Mouse (Mus musculus) left cerebral cortex, postnatal 25 days (tissue): ENCODE measurements around the gene Prtn3. TPM values are rescaled to one million over a fixed set of nuclear protein-coding genes. Genes with fewer than 3 reads are reported as not detected.

Experiments used
- DNase-seq, 2 experiments: peaks; one replicate each; pipeline ENCODE4 v3.0.0; 2022; ENCODE audit warnings: low spot score in 2 of 2, mixed read lengths in 1 of 2
- intact Hi-C: fragments of 180-260 bp; cut with DNase I; formaldehyde crosslinking; loops from one replicate; pipeline ENCODE4 v1.15.1; 2025
- total RNA-seq, 2 experiments: library from RNA; stranded (reverse); gene quantifications; 2 replicates each; pipeline ENCODE4 v1.2.3; 2021

Gene Prtn3
- total RNA-seq, 2 experiments from 2014 or later: 1.4 to 2.4 TPM

DNA sequence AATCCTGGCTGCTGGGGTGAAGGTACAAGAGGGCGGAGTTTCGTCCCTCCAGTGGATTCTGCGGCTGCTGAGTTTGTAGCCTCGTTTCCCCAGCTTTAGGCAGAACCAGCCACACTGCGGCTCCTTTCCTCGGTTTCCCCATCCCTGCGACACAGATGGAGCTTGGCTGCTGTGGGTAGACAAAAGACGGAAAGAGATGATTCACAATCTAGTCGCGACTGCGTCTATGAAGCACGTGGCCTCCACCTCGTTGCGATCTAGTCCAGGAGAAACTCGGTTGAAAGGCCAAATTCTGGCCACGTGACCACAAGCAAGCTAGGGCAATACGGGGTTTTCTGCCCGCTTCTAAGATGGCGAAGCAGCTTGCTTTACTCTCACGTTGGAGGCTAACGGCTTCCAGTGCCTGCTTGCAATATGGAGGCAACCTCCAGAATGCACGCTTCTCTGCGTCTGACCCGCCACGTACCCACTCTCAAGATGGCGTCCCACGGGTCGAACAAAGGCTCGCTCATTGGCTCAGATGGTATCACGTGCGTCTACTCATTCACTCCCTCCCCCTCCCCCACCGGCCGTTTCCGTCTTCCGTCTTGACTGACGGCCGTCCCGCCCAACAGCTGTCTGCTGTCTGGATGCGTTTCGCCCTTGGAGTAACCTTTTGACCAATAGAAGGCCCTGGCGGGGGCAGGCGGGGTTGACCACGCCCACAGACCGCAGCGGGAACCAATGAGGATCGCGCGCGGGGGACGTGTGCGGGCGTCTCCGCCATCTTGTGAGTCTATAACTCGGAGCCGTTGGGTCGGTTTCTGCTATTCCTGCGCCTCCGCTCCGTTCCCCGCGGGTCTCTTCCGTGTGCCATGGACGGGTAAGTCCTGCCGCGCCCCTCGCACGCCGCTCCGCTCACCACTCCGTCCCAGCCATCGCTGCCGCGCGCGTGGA lies 20.1 kb upstream of the Prtn3 start, which contains the start of gene Ptbp1:
Gene Ptbp1 (plus strand): TSS at position 568 of the 936 bp plus-strand sequence.
- peak; percentile 99 to 100 for DNase-seq
- intact Hi-C loops: loop anchor here (2.0 kb wide), 1 partner anchor 13 kb away; no protein-coding TSS in a partner anchor

DNA sequence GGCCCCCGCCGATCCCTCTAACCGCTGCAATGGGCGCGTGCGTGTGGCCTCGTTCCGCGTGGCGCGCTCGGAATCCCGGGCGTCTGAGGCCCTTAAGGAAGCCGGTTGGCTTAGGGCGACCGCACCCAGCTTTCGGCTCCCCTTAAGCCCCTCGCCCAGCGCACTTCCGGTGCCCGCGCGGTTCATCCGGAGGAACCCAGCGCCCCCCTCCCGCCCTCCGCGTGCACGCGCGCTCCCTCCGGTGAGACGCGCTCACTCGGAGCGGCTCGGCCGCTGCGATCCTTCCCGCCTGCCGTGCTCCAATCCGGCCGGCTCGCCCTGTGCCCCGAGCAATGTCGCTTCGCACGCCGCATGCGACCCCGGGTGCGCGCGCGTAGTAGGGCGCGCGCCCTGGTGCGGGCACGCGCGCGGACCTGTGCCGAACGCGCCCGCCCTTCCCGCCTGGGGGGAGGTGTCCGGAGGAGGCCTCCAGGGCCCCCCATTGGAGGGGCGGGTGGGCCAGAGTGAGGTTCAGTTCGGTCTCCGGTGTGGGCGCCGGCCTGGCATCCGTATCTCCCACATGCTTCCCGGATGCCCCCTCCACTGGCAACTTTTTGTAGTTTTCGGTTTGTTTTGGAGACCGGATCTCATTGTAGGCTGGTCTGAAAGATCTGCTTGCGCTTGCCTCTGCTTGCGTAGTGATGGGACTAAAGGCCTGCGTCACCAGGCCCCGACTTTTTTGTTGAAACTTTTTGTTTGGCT lies 19.3 kb upstream of the Prtn3 start:
- DNase-seq: peak in 1 of 2 experiments; percentile 67
- intact Hi-C loops: loop anchor here (2.0 kb wide), 1 partner anchor 14 kb away; no protein-coding TSS in a partner anchor

DNA sequence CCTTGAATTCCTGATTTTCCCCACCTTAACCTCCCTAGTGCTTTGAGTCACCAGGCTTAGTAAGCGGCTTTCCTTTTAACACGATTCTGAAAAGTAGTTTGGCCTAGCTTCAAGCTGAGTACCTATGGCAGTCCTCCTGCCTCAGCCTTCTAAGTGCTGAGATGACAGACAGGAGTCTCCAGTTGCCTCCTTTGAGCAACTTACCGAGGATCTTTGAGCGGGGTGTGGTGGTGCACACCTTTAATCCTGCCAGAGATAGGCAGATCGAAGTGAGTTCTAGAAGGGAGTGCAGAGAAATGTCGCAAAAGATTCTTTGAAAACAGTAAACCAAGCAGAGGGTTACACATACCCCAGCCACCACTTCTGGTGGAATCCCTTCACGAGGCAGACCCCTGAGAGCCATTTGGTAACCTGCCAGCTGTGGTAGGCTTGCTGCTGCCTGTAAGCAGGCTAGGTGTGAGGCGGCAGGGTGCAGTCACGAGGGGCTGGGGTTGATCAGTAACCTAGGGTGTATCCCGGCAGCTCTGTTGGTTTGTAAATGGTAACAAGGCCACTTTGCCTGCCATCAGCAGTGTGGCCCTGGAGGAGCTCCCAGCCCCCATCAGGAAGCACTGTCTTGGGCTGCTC lies 18.6 kb upstream of the Prtn3 start:
- intact Hi-C loops: loop anchor here (2.0 kb wide), 1 partner anchor 15 kb away; no protein-coding TSS in a partner anchor
- no peak for DNase-seq

GRCm38 (mm10) chr10:79856280-79856679 lies 18.0 kb upstream of the Prtn3 start:
- no peak for DNase-seq
- intact Hi-C loops: no loop called here

GRCm38 (mm10) chr10:79856704-79857451 lies 17.4 kb upstream of the Prtn3 start:
- intact Hi-C loops: no loop called here
- DNase-seq: no peak

DNA sequence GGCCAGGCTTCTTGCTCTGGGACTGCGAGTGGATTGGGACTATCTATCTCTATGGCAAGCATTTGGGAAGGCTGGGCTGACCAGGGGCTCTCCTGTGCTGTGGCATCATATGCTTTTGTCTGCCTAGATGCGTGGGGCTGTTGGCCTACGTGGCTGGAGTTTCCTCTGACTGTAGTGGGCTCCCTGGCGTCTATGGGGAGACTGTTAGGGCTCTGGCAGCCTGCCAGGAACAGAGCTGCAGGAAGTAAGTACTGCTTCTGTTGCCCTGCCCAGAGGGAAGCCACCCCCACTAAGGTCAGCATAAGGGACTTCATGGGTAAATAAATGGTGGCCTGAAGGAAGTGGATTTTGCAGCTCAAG lies 16.8 kb upstream of the Prtn3 start:
- intact Hi-C loops: no loop called here
- peak; percentile 59 to 68 for DNase-seq

DNA sequence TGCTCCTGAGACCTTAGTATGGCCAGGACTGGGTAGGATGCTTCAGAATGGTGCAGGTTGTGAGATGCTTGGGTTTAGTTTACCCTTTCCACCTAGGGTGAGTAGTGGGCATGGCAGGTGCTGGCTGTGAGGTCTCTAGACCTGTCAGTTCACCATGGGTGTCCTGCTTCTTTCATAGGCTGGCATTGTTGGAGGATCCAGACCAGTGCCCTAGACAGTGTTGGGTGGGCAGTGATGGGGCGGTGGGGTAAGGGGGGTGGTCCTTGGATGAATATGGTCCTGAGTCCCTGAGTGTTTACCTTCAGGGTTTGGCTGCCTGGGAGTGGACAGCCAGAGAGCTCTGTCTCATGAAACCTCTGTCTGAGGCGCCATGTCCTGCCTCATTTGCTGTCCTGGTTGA lies 16.4 kb upstream of the Prtn3 start:
- no peak for DNase-seq
- intact Hi-C loops: no loop called here

- DNase-seq: peak; percentile 66 to 80
- intact Hi-C loops: no loop called here
Observed at GRCm38 (mm10) chr10:79858416-79859074, 15.7 kb upstream of the Prtn3 start.

DNA sequence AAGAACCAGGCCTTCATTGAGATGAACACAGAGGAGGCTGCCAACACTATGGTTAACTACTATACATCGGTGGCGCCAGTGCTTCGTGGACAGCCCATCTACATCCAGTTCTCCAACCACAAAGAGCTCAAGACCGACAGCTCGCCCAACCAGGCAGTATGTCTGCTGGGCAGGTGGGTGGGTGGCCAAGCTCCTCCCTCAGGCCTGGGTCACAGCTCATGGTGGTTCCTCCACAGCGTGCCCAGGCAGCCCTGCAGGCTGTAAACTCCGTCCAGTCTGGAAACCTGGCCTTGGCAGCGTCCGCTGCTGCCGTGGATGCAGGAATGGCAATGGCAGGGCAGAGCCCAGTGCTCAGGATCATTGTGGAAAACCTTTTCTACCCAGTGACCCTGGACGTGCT lies 15.2 kb upstream of the Prtn3 start:
- intact Hi-C loops: no loop called here
- DNase-seq: no peak

- DNase-seq: no peak
- intact Hi-C loops: no loop called here
Observed at GRCm38 (mm10) chr10:79860079-79860911, 14.0 kb upstream of the Prtn3 start.

- intact Hi-C loops: no loop called here
- DNase-seq: no peak
Observed at GRCm38 (mm10) chr10:79861230-79862048, 12.8 kb upstream of the Prtn3 start.

GRCm38 (mm10) chr10:79862049-79862788 lies 12.1 kb upstream of the Prtn3 start:
- no peak for DNase-seq
- intact Hi-C loops: no loop called here

GRCm38 (mm10) chr10:79862925-79863324 lies 11.4 kb upstream of the Prtn3 start:
- DNase-seq: no peak
- intact Hi-C loops: no loop called here

DNA sequence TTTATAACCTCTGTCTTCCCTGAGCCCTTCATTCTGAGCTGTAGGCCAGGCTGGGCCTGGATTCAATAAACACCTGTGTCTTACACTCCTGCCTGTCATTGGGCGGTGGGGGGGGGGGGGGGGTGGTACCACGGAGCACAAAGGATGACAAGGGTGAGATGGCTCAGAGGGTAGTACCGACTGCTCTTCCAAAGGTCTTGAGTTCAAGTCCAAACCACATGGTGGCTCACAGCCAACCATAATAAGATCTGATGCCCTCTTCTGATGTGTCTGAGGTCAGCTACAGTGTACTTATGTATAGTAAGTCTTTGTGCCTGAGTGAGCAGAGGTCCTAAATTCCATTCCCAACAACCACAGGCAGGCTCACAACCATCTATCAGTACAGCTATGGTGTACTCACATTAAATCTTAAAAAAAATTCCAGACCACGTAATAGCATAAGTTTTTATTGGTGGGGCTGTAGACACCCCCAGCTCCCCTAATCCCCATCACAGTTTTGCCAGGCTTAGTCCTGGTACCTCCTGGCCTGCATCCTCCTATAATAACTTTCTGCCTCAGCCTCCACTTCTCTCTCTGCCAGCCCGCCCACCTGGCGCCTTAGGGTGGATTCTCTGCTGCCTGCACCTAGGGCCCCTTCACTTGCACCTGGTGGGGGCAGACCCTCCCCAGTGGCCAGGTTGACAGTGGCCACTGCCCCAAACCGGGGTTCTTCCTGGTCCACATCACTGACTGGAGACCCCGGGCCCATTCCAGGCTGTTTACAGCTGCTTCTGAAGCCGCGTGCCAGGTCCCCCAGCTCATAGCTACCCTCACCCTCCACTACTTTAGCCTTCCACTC lies 9.7 kb upstream of the Prtn3 start:
- no peak for DNase-seq

DNA sequence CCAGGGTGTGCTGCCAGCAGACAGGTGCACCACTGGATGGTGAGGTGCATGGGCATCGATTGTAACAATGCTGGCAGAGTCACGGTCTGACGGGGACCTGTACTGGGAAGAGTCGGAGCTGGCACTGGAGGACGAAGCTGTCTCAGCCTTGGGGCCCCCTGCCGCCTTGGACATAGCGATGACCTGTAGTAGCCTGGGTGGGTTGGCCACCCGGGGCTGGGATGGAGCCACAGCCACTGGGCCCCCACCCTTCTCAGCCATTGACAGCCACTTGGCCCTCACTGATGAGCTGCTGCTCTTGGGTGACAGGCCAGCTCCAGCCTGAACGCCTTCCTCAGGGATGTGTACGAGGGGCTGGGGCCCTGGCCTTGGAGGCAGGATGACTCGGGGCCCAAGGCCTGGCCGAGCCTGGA lies 9.1 kb upstream of the Prtn3 start:
- no peak for DNase-seq
- intact Hi-C loops: no loop called here

More for the DNA sequence above, 9.7 kb upstream of the Prtn3 start:
- intact Hi-C loops: no loop called here
